Mouse (Mus musculus) forelimb bud, embryonic 11.5 days (tissue): ENCODE results near the gene Gnb1.
"Not testable (repeated sequence)": the region's sequence is repeated elsewhere in the genome, so short reads cannot be mapped to it uniquely, and the experiment has no call there.

ENCODE experiments used
- DNase-seq: peaks from one replicate; pipeline ENCODE4 v3.0.0-alpha.2; 2012; ENCODE audit warnings: low read depth, low spot score

Gene Gnb1

DNA sequence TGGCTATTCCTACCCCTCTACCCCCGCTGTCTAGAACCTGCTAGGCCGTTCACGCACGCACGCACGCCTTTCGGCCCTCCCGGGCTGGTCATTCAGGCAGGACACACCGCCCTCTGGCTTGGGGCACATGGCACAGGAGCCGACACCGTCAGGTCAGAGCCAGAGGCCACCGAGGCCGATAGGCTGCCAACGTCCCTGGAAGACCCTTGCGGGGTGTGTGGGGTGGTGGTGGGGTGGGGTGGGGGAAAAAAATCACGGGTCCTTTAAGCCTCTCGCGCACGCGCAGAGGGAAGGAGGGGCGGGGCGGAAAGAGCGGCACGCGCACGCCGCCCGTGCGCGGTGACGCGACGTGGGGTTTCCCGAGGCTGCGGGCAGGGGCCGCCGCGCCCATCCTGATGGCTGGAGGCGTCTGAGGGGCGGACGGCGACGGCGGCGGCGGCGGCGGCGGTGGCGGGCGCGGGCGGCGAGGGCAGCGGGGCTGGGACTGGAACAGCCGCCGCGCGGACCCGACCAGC is at the start of gene Gnb1:
Gene Gnb1, plus strand, starts transcription at position 372 of the 515 bp plus-strand sequence.
- peak; percentile 92 for DNase-seq

DNA sequence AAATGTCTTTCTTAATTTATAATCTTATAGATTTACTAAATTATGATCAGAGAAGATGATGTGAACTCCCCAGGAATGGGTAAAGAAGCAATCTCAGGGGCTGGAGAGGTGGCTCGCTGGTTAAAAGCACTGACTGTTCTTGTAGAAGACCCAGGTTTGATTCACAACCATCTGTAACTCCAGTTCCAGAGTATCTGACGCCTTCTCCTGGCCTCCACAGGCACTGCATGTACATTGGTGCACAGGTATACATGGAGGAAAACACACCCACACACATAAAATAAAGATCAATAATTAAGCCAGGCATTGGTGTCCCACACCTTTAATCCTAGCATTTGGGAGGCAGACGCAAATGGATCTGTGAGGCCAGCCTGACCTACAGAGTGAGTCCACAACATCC is 48.4 kb upstream of the Gnb1 start:
- no peak for DNase-seq

DNA sequence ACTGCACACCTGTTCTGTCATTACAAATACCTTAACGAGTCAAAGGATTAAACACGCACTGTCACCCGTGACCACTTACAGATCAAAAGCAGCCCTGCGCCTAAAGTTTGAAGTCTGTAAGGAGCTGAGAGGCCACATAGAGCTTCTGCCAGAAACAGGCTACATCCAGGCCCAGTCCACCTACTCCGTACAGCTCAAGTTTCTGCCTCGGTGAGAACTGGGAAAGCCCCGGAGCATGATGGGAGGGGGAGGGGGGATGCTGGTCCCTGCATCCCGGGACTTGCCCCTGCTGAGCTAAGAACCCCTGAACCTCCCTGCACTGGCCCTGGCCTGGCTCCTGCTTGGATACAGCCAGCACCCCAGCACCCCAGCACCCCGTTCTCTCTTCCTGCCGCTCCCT is 39.6 kb upstream of the Gnb1 start:
- DNase-seq, result peak; percentile 17

DNA sequence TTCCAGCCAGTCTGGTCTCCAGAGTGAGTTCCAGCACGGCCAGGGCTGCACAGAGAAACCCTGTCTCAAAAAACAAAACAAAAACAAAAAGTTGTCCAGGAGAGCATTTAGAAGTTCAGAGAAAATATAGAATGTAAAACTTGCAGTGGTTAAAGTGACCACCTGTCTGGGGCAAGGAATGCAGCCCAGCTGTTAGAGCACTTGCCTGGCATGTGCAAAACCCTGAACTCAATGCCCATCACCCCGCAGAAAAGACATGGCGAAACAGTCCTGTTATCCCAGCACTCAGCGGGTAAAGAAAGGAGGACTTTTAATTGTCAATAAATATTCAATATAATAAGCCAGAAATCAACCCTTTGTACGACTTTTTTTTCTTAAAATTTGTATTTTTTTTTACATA is 32.6 kb upstream of the Gnb1 start:
- no peak for DNase-seq

DNA sequence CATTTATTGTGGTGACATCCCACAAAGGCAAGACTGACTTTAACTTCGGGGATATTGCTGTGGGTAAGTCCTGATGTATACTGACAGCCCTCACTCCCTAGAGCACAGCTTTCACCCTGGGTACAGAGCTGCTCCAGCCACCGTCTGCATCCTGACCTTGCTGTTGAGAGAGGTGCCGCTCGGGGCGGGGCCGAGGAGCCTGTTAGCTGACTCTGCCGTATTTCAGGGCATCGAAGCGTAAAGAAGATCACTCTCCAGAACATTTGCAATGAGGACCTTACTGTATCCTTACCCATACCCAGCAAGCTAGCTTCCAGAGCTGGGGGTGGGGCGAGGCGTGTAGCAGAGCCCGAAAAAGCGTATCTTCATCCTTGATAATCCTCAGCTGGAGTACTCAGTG is 28.1 kb upstream of the Gnb1 start:
- DNase-seq, result no peak

DNA sequence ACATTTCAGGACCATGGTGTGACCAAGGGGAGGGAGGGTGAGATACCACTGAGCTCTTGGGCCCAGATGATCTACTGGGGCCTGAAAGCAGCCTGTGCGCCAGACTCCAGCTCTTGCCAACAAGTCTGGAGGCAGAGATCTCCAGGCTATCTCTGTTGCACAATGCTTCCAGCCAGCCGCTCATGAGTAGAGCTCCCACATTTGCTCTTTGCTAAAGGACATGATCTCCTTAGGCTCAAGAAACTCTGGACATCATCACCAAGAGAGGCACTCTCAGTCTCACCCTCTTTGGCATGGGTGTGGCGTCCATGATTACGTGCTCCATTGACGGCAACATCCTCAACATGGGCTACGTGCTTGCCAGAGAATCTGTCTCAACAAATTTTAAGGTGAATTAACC is 27.6 kb upstream of the Gnb1 start:
- no peak for DNase-seq

DNA sequence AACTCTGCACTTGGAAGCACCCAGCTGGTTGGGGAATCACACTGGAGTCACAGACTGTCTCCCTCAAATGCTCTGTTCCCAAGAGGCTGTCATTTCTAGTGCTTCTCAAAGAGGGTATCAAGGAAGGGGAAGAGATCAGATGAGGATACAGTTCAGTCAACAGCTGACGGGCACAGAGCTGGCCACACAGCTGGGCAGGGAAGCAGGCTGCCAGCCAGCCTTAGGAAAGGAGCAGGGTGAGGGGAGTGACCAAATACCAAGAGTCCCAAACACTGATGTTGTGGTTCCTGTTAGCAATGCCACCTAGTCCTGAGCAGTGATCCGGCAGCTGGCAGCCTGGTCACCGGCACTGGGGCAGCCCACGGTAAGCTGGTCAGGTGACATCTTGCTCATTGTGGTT is 27.1 kb upstream of the Gnb1 start:
- no peak for DNase-seq

DNA sequence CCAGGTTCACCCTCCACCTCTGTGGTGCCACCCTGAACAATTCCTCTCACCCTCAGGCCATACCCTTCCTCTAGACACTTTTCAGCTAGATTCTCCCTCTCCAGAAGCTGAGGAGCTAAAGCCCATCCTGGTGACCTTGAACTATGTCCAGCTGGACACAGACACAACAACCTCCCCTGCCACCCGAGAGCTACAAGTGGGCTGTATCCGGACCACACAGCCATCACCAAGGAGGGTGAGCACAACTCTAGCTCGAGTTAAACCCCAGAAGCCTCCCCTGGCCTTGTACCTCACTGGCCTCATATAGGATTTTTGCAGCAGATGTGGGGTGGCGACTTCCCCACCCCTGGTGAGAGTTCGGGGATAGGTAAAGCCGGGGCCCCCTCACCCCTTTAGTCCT is 25.6 kb upstream of the Gnb1 start:
- DNase-seq, result no peak

DNA sequence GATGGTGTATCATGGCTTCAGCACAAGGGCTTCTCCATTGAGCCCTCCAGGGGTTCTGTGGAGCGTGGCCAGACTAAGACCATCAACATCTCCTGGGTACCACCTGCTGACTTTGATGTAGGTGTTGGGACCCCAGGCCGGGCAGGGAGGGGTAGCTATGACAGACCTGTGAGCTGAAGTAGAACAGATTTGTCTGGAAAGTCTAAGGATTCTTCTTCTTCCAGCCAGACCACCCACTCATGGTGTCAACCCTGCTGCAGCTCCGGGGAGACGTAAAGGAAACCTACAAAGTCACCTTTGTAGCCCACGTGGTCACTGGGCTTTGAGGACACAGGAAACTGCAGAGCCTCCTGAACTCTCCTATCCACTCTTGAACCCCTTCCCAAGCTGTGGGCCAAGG is 25.1 kb upstream of the Gnb1 start:
- DNase-seq, result no peak

DNA sequence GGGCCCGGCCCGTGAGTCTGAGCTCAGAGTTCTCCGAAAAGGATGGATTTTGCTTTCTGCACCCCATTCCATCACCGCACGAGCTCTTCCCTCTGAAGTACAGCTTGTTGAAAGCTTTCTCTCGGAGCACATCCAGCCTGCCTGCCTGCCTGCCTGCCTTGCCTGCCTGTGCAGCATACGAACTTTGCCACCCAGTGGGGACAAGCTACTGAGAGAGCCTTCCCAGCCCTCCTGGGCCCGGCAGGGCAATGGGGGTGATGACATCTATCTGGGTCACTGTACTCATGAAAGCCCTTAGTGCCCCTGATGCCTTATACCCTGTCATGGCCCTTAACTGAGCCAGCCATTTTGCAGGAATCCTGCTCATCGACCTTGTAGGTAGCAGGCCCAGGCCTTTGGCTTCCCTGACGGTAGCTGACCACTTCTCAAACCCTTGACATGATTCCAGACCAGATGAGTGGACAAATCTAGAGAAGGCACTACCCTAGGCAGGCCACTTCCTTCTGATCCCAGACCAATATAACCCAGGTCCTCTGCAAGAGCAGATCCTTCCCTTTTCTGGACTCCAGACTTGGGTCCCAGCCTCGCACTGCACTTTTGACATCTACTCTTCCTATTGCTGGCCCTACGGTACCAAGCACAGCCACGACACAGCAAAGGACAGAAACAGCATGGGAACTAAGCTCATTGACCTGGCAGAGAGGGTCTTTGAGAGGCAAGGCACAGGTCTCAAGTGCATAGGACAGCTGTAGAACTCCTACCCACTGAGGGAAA is 23.7 kb upstream of the Gnb1 start:
- no peak for DNase-seq

DNA sequence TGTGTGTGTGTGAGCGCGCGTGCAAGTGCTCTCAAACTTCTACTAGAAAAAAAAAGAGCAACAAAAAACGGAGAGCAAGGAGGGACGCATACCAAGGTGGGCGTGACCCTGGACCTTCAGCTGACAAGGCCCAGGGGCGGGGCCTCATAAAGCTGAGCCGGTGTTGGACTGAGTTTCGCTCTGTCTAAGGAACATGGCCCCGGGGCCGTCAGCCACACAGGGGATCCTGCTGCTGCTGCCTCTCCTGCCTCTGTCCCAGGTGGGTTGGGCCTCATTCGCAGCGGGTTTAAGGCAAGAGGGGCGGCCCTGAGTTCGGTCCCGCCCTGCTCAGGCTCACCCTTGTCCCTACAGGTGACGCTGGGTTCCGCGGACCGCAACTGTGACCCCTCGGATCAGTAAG is 22.2 kb upstream of the Gnb1 start, which contains the start of gene Tmem52:
Gene Tmem52, plus strand, starts transcription at position 163 of the 400 bp plus-strand sequence.
- peak; percentile 52 for DNase-seq

DNA sequence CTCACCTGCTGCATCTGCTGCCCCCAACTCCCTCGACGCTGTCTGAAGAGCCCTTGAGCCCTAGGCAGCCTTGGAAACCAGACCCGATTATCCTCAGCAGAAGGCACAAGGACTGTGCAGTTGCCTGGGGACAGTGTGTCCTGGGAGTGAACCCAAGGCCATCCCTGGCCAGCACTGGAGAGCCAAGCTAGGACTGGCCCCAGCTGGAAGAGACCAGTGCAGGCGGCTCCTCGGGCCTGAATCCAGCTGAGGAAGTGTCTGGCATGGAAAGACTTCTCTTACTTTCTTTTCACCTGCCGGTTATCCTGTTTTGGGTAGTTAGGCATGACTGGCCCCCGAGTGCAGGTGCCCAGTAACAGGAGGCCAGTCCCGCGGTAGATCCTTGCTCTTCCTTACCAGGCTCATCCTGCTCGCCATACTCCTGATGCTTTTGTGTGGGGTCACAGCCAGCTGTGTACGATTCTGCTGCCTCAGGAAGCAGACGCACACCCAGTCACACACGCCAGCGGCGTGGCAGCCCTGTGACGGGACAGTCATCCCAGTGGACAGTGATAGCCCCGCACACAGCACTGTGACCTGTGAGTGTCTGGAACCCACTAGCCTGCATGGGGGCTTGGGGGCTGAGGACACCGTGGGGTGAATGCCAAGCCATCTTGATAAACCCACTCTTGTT is 21.4 kb upstream of the Gnb1 start:
- no peak for DNase-seq

DNA sequence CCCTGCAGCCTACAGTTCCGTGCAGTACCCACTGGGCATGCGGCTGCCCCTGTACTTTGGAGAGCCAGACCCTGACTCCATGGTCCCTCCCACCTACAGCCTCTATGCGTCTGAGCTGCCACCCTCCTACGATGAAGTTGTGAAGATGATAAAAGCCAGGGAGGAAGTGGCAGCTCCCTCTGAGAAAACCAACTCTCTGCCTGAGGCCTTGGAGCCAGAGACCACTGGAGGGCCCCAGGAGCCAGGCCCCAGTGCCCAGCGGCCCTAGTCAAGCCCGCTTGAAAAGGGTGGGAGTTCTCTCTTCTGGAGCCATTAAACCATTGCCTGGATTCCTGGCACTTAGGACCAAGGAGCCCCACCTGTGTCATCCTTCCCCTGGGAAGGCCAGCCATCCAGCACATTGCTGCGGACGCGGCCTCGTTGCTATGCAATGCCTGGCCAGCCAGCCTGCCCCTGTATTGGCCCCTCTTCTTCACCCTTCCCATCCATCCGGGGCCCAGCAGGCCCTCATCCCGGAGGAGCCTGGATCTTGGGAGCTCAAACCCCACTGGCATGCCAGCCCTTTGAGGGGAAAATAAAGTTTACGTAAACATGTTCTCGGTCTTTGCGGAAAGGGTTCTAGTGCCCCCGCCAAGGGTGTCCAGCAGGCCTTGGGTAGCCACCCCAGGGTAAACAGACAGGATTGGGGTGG is 20.8 kb upstream of the Gnb1 start:
- no peak for DNase-seq

DNA sequence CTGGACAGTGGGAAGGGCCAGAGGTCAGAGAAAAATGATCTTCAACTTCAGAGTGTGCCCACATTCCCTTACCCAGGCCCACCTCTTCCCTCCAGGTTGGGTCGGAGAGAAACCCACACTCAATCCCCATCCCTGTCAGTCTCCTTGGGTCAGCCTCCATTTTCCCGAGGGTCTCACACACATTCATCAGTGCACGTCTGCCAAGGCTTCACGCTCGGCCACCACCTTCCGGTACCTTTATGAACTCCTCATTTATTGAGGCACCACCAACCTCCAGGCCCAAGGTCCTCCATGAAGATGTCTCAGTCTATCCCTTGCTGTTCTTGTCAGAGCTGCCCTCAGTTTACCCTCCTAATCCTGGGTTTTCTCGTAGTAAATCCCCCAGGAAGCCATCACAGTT is 20.2 kb upstream of the Gnb1 start:
- no peak for DNase-seq

DNA sequence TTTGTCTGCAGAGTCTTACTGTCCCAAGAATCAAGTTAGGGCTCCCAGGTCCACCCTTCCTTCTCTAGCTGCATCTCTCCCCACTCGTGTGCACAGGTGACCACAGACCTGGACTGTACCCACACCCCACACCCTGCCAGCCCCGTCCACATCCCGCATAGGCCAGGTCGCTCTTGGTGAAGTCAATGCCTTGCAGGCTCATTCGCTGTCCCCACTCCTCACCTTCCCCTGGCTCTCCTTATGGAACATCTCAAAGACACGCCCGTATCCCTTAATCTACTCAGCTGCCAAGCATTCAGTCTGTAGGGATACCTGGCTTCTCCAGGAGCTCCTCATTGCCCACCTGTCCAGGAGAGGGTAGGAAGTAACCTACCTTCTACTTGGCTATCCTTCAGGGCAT is 19.8 kb upstream of the Gnb1 start:
- DNase-seq, result no peak

DNA sequence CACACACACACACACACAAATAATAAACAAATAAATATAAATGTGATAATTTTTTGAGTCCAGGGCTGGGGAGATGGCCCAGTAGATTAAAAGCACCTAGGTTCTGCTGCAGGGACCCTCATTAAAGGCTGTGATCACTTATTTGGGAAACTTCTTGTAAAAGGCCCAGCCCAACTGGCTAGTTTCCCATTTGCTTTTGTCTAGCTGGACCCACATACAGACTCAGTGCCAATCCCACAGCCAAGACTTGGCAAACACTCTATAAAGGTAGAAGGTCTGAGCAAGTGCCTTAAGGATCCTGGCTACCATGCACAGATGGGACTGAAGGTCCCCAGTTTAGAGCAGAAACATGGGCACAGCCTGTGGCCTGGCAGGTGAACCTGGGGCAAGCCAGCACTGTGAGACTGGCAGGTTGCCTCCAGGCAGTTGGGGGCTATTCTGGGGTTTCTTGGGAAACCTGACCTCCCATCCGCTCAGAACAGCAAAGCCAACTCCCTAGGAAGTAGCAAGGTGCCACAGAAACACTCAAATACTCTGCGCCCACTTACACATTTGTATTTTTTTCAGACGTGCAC is 18.4 kb upstream of the Gnb1 start:
- no peak for DNase-seq

DNA sequence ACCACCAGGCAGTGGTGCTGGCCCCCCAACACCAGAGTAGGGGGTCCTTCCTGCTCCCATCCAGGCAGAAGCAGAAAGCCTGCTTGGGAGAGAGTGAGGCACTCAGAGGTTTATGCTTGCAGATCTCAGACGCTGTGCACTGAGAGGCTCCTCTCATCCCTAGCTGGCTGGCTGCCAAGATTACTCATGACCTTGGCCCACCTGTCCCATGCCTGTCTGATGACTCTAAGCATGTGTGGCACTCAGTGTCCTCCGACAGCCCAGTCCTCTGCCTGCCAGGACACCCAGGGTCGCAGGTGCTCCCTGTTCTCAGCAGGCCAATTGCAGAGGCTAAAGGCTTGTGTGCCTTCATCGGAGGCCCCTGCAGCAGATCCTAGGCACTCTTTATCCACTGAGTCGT is 17.8 kb upstream of the Gnb1 start:
- no peak for DNase-seq

DNA sequence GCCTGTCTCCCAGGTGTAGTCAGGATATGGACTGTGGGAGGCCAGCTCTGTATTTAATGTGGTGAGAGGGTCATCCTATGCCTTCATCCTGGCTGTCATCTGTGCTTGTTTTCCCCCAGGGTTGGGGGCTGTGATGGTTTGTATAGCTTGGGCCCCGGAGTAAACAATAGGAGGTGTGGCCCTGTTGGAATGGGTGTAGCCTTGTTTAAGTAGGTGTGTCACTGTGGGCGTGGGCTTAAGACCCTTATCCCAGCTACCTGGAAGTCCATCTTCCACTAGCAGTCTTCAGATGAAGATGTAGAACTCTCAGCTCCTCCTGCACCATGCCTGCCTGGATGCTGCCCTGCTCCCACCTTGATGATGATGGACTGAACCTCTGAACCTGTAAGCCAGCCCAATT is 17.4 kb upstream of the Gnb1 start:
- not testable (repeated sequence) for DNase-seq

DNA sequence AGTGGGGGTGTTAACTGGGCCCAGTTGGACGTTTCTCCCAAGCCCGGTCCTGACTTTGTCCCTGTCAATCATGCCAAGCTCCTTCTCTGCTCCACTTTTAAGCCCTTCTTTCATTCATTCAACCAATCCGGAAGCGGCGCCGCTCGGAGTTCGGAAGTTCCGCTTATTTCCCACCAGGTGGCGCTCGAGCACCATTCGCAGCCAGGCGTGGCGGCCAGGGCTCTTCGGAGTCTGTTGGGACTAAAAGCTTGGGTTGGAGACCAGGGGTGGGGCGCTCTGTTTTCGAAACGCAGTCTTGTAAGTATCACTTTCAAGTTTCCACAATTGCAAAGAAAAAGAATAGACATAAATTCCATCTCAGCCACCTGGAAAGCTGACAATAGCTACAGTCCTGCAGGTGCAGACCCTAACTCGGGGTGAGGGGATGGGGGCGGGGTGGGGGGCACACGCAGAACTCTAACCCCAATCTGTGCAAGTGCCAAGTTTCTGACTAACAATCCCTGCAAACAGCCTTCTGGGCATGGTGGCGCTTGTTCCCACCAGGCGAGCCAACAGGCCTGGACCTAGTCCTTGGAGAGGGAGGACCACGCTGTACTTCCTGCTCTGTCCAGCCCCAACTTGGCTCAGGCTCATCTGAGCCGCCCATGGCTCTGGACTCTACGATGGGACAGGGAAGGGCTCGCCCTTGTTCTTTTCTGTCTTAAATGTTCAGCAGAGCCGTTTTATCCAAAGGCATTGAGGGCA is 9.6 kb upstream of the Gnb1 start:
- DNase-seq, result peak; percentile 74

DNA sequence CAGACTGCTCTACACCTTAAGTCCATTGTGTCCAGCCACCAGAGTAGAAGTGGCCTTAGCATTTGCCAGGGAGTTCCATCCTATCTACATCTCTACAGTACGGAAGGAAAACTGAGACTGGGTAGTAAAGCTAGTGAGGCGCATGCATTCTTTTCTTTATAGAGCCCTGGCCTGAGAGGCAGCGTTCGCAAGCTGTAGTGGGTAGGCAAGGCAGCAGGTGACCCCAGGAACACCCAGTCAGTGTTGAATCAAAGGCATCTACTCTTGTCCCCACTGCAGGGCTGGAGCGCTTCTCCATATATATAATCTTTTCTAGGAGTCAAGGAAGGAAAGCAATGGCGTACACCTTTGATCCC is 9.1 kb upstream of the Gnb1 start:
- DNase-seq, result no peak

DNA sequence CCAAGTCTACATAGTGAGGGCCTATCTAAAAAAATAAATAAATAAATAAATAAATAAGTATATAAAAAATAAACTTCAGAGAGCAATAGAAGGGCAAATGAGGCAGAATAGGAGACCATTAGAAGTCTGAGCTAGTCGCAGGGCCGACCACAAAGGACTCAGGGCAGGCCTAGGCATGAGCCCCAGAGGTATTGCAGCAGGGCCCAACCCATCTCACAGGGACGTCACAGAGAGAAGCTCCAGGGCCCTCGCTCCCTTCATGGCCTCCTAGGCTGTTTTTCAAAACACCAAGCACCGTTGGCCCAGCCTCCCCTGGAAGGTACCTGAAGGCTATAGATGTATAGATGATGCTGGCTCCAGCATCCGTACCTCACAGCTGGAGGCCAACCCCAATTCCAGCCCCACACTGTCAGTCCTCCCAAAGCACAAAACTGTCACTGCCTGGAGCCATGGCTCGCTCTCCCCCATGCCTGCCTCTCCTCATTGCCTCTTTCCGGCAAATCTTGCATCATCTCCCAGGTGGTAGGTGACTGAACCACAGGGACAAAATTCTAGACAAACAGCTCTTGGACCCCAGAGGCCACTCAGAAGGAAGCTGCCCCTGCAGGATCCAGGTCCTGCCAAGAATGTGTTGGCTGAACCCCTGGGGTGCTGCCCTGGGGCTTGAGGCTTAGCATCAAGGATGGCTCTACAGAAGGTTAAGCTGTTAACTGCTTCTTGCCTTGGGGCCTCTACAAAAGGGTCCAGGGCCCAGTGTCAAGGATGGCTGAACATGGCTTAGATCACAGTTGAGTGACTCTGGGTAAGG is 8.2 kb upstream of the Gnb1 start:
- no peak for DNase-seq
